Mouse (Mus musculus) hindbrain, postnatal 0 days (tissue): ENCODE data around the gene Dnajc3. TPM values are rescaled to one million over a fixed set of nuclear protein-coding genes. Genes with fewer than 3 reads are reported as not detected.
A peak's percentile ranks its signal among the peaks of the same experiment; 100 is the strongest.

Experiments
- ATAC-seq: fragments of 200-750 bp; cut with Nextera tagmentation; 2 replicates; pipeline ENCODE4 v1.8.0; 2017; ENCODE audit warnings: mild to moderate bottlenecking, moderate TSS enrichment, moderate library complexity
- DNase-seq: peaks from one replicate; pipeline ENCODE4 v3.0.0-alpha.2; 2015; ENCODE audit warnings: low spot score
- H3K27ac ChIP-seq: fragments of 300-500 bp; sonication (generic); 2 replicates; pipeline ENCODE4 v1.5.1; 2014; ENCODE audit warnings: mild to moderate bottlenecking
- H3K27me3 ChIP-seq: fragments of 300-500 bp; sonication (generic); 2 replicates; pipeline ENCODE4 v1.6.1; 2014; ENCODE audit warnings: low read length, mixed read lengths; ENCODE audit not compliant: insufficient read depth
- H3K36me3 ChIP-seq: fragments of 300-500 bp; sonication (generic); 2 replicates; pipeline ENCODE4 v1.6.1; 2014; ENCODE audit warnings: low read length, mixed read lengths; ENCODE audit not compliant: insufficient read depth
- H3K4me1 ChIP-seq: fragments of 300-500 bp; sonication (generic); 2 replicates; pipeline ENCODE4 v1.6.1; 2014; ENCODE audit warnings: antibody characterized with exemption, low read length, mixed read lengths; ENCODE audit not compliant: insufficient read depth
- H3K4me2 ChIP-seq: fragments of 300-500 bp; sonication (generic); 2 replicates; pipeline ENCODE4 v1.6.1; 2014; ENCODE audit warnings: low read depth, mild to moderate bottlenecking, low read length, moderate library complexity, mixed read lengths
- H3K4me3 ChIP-seq: fragments of 300-500 bp; sonication (generic); 2 replicates; pipeline ENCODE4 v1.5.1; 2014; ENCODE audit warnings: low read length
- H3K9ac ChIP-seq: fragments of 300-500 bp; sonication (generic); replicated peaks from 2 replicates; pipeline ENCODE4 v1.6.1; 2014; ENCODE audit warnings: mild to moderate bottlenecking, low read length, moderate library complexity, mixed read lengths
- H3K9me3 ChIP-seq: fragments of 300-500 bp; sonication (generic); 2 replicates; pipeline ENCODE4 v1.6.1; 2016; ENCODE audit warnings: low read length, mixed read lengths
- CTCF ChIP-seq: IDR thresholded peaks from 2 replicates; pipeline ENCODE4 v1.5.1; 2016; ENCODE audit warnings: antibody characterized with exemption, control low read depth, low read depth
- WGBS: fragments of 180-500 bp; shearing (Covaris S2); extraction: QIAGEN DNeasy Blood & Tissue Kit; methylation state at CpG from one replicate; pipeline ENCODE4 v1.1.7; 2014; 5-methylcytosine and 5-hydroxymethylcytosine counted together
- polyA plus RNA-seq: library from polyadenylated mRNA; unstranded; fragments of >200 nt; fragmentation: Nextera tagmentation; extraction: Ambion mirVana; gene quantifications from 2 replicates; pipeline ENCODE4 v1.2.1, GENCODE M21; 2015
- total RNA-seq: library from RNA; depleted of rRNA; stranded (reverse); fragments of >200 nt; gene quantifications from 2 replicates; pipeline ENCODE4 v1.2.3, GENCODE M21; 2014

The Dnajc3 gene
- total and polyA plus RNA-seq, 2 experiments from 2014 or later, result 16.7 to 22.8 TPM

DNA sequence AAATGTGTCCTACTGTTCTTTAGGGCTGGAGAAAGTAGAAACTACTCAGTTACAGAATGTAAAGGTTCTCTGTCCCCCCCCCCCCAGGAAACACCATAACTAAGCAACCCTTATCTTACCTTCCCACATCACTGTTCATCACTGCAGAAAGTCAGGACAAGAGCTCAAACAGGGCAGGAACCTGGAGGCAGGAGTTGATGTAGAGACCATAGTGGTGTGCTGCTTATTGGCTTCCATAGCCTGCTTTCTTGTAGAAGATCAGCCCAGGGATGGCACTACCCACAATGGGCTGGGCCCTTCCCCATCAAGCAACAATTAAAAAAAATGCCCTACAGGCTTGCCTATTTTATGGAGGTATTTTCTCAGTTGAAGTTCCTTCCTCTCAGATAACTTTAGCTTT is 45.6 kb downstream of the Dnajc3 start:
- no peaks in the 10 kb centered on the region for H3K27me3 ChIP-seq
- no peak for ATAC-seq
- no peak overlapping the region for H3K4me2 ChIP-seq
- no peaks in the 10 kb centered on the region for H3K4me1 ChIP-seq
- TF ChIP-seq CTCF, result no peak
- H3K9ac ChIP-seq, result no peak overlapping the region
- H3K4me3 ChIP-seq, result no peak overlapping the region
- no peaks in the 10 kb centered on the region for H3K9me3 ChIP-seq
- H3K36me3 ChIP-seq, result peaks cover 23% of the 10 kb centered on the region
- H3K27ac ChIP-seq, result peak overlapping the region; percentile 67; the same call in 1 of the 2 replicates
- DNase-seq, result no peak

DNA sequence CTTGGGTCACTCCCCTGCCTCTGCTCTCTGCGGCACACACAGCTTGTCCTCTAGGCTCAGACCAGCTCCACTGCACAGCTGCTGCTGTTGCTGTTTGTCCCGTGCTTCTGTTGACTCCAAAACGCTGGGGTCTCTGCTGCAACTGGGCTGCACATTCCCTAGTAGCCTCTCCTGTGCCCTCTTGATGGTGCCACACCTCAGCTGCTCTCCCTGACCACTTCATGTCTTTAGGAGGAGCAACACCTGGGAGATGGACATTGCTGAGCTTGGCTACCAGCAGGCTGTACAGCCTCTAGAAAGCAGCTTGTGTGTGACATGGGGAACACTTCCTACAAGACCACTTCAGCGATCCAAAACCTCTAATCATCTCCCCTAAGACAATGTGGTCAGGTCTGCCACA is 46.4 kb downstream of the Dnajc3 start:
- no peak overlapping the region for H3K4me3 ChIP-seq
- no peak for DNase-seq
- peaks cover 17% of the 10 kb centered on the region for H3K36me3 ChIP-seq
- no peak overlapping the region for H3K4me2 ChIP-seq
- H3K9me3 ChIP-seq, result no peaks in the 10 kb centered on the region
- H3K27me3 ChIP-seq, result no peaks in the 10 kb centered on the region
- ATAC-seq, result no peak
- no peaks in the 10 kb centered on the region for H3K4me1 ChIP-seq
- no peak overlapping the region for H3K9ac ChIP-seq
- WGBS, result 86% methylated on average over 4 of the region's 4 CpGs
- no peak for TF ChIP-seq CTCF
- no peak overlapping the region for H3K27ac ChIP-seq

DNA sequence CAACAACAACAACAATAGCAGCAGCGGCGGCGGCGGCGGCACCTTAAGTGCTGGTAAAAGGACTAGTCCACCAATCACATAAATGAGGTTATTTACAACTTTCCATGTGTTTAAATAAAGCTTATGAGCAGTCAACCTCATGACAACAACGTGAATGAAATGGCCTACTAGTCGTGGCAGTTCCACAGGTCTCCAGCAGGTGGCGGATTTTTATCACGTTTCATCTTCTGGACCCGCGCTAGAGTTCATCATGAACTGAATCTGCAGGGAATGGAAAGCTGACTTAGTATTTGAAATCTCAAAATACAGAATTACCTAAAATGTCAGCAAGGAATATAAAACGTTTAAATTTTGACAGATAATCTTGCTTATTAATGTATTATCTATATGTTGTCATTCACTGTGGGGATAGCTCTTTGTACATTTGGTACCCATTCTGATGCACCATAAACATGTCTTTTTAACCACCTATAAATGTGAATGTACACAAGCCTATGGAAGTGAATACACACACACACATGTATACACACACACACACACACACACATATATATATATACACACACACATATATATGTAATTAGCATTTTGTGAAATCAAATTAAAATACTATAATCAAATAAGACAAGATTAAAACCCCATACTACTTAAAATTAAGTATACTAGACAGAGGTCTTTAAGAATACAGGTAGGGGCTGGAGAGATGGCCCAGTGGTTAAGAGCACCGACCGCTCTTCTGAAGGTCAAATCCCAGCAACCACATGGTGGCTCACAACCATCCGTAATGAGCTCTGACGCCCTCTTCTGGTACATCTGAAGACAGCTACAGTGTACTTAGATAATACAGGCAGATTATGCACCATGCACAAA is 49.1 kb downstream of the Dnajc3 start:
- H3K27ac ChIP-seq, result no peak overlapping the region
- 37% methylated on average over 16 of the region's 16 CpGs for WGBS
- TF ChIP-seq CTCF, result peak; percentile 90
- ATAC-seq (no peak), DNase-seq (peak; percentile 86)
- no peaks in the 10 kb centered on the region for H3K27me3 ChIP-seq
- H3K4me2 ChIP-seq, result no peak overlapping the region
- no peak overlapping the region for H3K4me3 ChIP-seq
- no peaks in the 10 kb centered on the region for H3K4me1 ChIP-seq
- no peak overlapping the region for H3K9ac ChIP-seq
- H3K36me3 ChIP-seq, result peaks cover 9% of the 10 kb centered on the region
- no peaks in the 10 kb centered on the region for H3K9me3 ChIP-seq

DNA sequence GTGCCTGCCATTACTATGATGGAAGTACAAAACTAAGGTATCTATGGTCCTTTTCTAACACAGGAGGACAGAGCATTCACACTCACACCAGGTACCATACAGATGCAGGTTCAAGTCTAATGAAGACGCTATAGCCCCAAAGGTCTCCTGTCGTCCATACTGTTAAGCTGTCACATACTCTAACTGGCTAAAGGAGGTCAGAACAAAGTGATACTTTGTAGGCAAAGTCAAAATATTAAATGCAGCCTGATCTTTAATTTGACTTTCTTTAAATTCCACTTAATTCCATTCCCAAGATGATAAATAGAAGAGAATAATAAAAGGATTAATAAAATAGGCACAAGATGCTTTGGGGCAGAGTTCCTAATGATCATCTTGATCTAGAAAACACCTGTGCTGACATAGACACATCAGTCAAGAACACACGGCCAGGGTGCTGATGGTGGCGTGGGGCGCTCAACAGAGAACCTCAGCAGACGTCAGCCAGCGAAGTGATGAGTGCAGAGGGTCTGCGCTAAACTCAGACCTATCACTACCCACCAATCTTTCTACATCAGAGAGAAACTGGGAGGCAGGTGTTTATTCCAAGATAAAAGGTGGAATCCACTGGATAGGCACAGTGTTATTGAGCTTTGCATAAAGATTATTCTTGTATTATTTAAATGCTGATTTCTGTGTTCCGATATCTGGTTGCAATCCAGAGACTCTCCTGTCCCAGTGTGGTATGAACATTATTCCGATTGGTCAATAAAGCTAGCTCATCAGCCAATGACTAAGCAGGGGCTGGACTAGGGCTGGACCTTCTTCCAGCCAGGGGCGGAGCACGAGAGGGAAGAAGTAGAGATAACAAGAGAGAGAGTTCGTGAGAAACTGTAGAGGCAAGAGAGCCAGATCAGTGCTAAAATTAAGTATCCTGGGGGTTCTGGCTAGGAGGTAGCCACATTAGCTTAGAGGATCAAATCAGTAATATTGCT is 50.0 kb downstream of the Dnajc3 start:
- WGBS, result 54% methylated on average over 13 of the region's 13 CpGs
- Histone ChIP-seq H3K4me1 (no peaks in the 10 kb centered on the region), H3K36me3 (peaks cover 16% of the 10 kb centered on the region), H3K4me2 (no peak overlapping the region), H3K27ac (no peak overlapping the region), H3K9me3 (no peaks in the 10 kb centered on the region), H3K9ac (no peak overlapping the region), H3K4me3 (no peak overlapping the region), H3K27me3 (no peaks in the 10 kb centered on the region)
- DNase-seq (no peak), ATAC-seq (peak; percentile 50; the same call in 1 of the 2 replicates)
- no peak for TF ChIP-seq CTCF

DNA sequence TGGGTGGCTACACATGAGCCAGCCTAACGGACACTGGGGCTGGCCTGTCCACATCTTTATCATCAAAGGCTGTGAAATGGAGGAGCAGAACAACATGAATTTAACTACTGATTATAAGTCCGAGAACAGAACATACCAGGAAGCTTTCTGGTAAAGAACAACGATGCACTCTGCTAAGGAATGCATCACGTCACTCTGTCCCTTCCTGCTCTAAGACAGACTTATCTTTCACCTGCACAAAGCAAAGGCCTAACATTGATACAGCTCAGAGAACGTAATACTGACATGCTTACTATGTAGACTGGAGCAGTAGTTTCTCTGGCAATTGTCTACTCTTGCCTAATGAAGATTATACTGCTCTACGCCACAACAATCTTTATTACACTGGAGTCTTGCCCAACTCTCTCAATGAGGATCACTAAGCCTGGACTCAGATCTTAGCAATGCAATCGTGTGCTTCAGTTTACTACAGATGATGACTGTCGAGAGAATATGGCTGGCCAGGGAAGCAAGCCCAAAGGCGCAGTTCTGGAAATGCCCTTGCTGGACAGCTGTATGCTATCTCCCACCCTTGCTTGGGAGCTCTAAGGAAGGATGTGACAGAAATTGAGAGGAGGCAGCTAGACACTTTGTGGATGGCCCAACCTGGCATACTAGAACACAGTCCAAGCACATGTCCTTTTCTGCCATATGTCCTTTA is 57.6 kb downstream of the Dnajc3 start:
- H3K4me3 ChIP-seq, result no peak overlapping the region
- no peak overlapping the region for H3K4me2 ChIP-seq
- DNase-seq (no peak), ATAC-seq (no peak)
- no peak overlapping the region for H3K9ac ChIP-seq
- no peaks in the 10 kb centered on the region for H3K27me3 ChIP-seq
- TF ChIP-seq CTCF, result no peak
- WGBS, result 88% methylated on average over 9 of the region's 9 CpGs
- H3K4me1 ChIP-seq, result no peaks in the 10 kb centered on the region
- H3K27ac ChIP-seq, result no peak overlapping the region
- peaks cover 30% of the 10 kb centered on the region; the same call in 1 of the 2 replicates for H3K36me3 ChIP-seq
- no peaks in the 10 kb centered on the region for H3K9me3 ChIP-seq

DNA sequence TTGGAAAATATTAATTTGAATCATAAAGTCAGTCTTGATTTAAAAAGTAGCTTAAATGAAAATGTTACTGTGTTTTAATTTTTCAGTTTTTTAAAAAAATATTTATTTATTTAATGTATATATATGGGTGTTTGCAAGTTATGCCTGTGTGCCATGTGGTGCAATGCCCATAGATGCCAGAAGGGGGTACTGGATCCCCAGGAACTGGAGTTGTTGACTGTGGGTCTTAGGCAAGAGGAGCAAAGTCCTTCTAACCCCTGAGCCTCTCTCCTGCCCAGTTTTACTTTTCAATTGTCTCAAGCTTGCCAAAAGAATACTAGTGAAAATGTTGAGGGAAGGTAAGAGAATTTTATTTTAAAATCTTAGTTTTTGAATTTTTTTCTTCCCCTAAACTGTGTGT is 65.5 kb downstream of the Dnajc3 start:
- ATAC-seq (no peak), DNase-seq (peak; percentile 44)
- Histone ChIP-seq H3K9me3 (no peaks in the 10 kb centered on the region), H3K4me3 (no peak overlapping the region), H3K4me2 (no peak overlapping the region), H3K27me3 (no peaks in the 10 kb centered on the region), H3K36me3 (peaks cover 8% of the 10 kb centered on the region), H3K4me1 (no peaks in the 10 kb centered on the region), H3K27ac (no peak overlapping the region), H3K9ac (no peak overlapping the region)
- TF ChIP-seq CTCF, result peak; percentile 47
